Mouse (Mus musculus) common myeloid progenitor, adult 5-6 weeks (primary cell): ENCODE data around the gene Spata13. TPM values are rescaled to one million over a fixed set of nuclear protein-coding genes. Genes with fewer than 3 reads are reported as not detected.

Experiments used
- ATAC-seq: replicated peaks from 2 replicates; pipeline ENCODE4 v1.8.0; 2016; ENCODE audit warnings: low read depth, mild to moderate bottlenecking, moderate TSS enrichment, inconsistent platforms; ENCODE audit not compliant: poor library complexity, severe bottlenecking
- total RNA-seq: library from RNA; stranded (forward); fragments of 200-1000, 187-1606 nt; gene quantifications from 2 replicates; pipeline ENCODE4 v1.2.3, GENCODE M21; 2017

The Spata13 gene
- total RNA-seq, 1 experiment from 2014 or later, result 16.7 TPM

DNA sequence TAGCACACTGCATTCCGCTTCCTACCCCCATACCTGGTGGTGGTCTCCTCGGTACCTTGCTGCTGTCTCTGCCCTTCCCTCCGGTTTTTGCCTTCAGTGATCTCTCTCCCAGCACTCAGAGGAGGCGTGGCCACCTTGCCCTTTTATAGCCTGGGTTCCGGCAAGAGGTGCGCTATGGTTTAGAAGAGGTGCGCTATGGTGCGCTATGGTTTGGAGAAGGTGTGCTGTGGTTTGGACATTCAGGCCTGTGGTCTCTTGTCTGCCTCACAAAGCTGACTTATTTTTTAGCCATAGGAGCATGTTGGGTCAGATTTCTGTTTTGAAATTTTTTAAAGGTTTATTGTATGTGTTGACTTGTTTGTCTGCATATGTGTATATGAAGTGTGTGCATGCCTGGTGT is 176.1 kb downstream of the Spata13 start:
- ATAC-seq, result no peak

DNA sequence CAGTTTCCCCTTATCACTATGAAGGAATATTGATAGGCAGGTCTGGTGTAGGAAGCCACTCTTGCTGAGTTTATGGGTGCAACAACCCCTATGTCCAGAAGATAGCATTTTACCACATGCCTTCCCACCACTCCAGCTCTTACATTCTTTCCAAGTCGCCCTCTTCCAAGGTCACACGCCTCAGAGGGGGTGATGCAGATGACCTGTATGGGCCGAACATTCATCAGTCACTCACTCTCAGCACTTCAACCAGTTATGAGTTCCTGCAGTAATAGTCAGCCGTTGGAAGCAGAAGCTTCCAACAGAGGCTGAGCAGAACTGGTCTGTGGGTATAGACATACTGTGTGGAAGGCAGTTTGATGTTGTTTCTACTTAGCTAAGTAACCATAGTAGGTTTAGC is 177.7 kb downstream of the Spata13 start:
- ATAC-seq, result no peak

Other genes with a start within 250 kb of the Spata13 start
- not detected in 2 replicates for gene C1qtnf9, start 134.1 kb downstream of the Spata13 start, total RNA-seq
- gene Mipep, start 150.6 kb downstream of the Spata13 start, total RNA-seq, result 21.7 and 24.5 TPM in 2 replicates